Mouse (Mus musculus): Measurements from ENCODE around the gene Arhgap19.

Gene Arhgap19

GRCm38 (mm10) chr19:41743396-41743795 lies 58.5 kb downstream of the Arhgap19 start, which contains the start of gene Slit1:
TSS of gene Slit1 (minus strand) at chr19:41743665.
- DNase-seq (ENCODE audit: low read depth, low spot score), result no peak

- DNase-seq (ENCODE audit: low read depth, low spot score), result no peak
Measured at GRCm38 (mm10) chr19:41738896-41739295, 63.0 kb downstream of the Arhgap19 start.

- DNase-seq (ENCODE audit: low read depth, low spot score), result no peak
Measured at GRCm38 (mm10) chr19:41738429-41738805, 63.4 kb downstream of the Arhgap19 start.

- DNase-seq (ENCODE audit: low read depth, low spot score), result no peak
Measured at GRCm38 (mm10) chr19:41737657-41738428, 64.0 kb downstream of the Arhgap19 start.

GRCm38 (mm10) chr19:41734685-41735084 lies 67.2 kb downstream of the Arhgap19 start:
- DNase-seq (ENCODE audit: low read depth, low spot score), result no peak

- DNase-seq (ENCODE audit: low read depth, low spot score), result no peak
Measured at GRCm38 (mm10) chr19:41725491-41725890, 76.4 kb downstream of the Arhgap19 start.

- no peak for DNase-seq (ENCODE audit: low read depth, low spot score)
Measured at GRCm38 (mm10) chr19:41724831-41725470, 76.9 kb downstream of the Arhgap19 start.

GRCm38 (mm10) chr19:41723337-41723736 lies 78.5 kb downstream of the Arhgap19 start:
- DNase-seq (ENCODE audit: low read depth, low spot score), result no peak

GRCm38 (mm10) chr19:41719436-41719835 lies 82.4 kb downstream of the Arhgap19 start:
- DNase-seq (ENCODE audit: low read depth, low spot score), result no peak

Data from embryo, embryonic 11.5 days (tissue).